Mouse (Mus musculus) hindbrain, embryonic 11.5 days (tissue): ENCODE results near the gene Paxbp1. TPM values are rescaled to one million over a fixed set of nuclear protein-coding genes. Genes with fewer than 3 reads are reported as not detected.
A peak's percentile ranks its signal among the peaks of the same experiment; 100 is the strongest.

Experiments used
- ATAC-seq: fragments of 200-750 bp; cut with Nextera tagmentation; 2 replicates; pipeline ENCODE4 v1.8.0; 2017; ENCODE audit warnings: mild to moderate bottlenecking, moderate TSS enrichment, moderate library complexity; ENCODE audit not compliant: low FRiP score
- DNase-seq: peaks from one replicate; pipeline ENCODE4 v3.0.0-alpha.2; 2015; ENCODE audit warnings: low spot score
- H3K27ac ChIP-seq: fragments of 300-500 bp; sonication (generic); 2 replicates; pipeline ENCODE4 v1.5.1; 2014; ENCODE audit warnings: mild to moderate bottlenecking, low read depth, low read length
- H3K27me3 ChIP-seq: fragments of 300-500 bp; sonication (generic); 2 replicates; pipeline ENCODE4 v1.6.1; 2014; ENCODE audit warnings: mild to moderate bottlenecking, low read length, moderate library complexity, mixed read lengths; ENCODE audit not compliant: control insufficient read depth, insufficient read depth
- H3K36me3 ChIP-seq: fragments of 300-500 bp; sonication (generic); 2 replicates; pipeline ENCODE4 v1.6.1; 2014; ENCODE audit warnings: mild to moderate bottlenecking, low read length, moderate library complexity, mixed read lengths; ENCODE audit not compliant: control insufficient read depth, insufficient read depth
- H3K4me1 ChIP-seq: fragments of 300-500 bp; sonication (generic); replicated peaks from 2 replicates; pipeline ENCODE4 v1.6.1; 2014; ENCODE audit warnings: low read length, mixed read lengths; ENCODE audit not compliant: control insufficient read depth, insufficient read depth
- H3K4me2 ChIP-seq: fragments of 300-500 bp; sonication (generic); replicated peaks from 2 replicates; pipeline ENCODE4 v1.6.1; 2014; ENCODE audit warnings: mild to moderate bottlenecking, low read depth, low read length
- H3K4me3 ChIP-seq: fragments of 300-500 bp; sonication (generic); 2 replicates; pipeline ENCODE4 v1.5.1; 2014; ENCODE audit warnings: low read depth, low read length
- H3K9ac ChIP-seq: fragments of 300-500 bp; sonication (generic); 2 replicates; pipeline ENCODE4 v1.6.1; 2014; ENCODE audit warnings: low read depth, low read length
- H3K9me3 ChIP-seq: fragments of 300-500 bp; sonication (generic); 2 replicates; pipeline ENCODE4 v1.6.1; 2016; ENCODE audit warnings: low read length; ENCODE audit not compliant: control insufficient read depth
- WGBS: fragments of 180-500 bp; shearing (Covaris S2); extraction: QIAGEN DNeasy Blood & Tissue Kit; methylation state at CpG from one replicate; pipeline ENCODE4 v1.1.7; 2014; 5-methylcytosine and 5-hydroxymethylcytosine counted together
- polyA plus RNA-seq: library from polyadenylated mRNA; unstranded; fragments of >200 nt; fragmentation: Nextera tagmentation; extraction: Ambion mirVana; gene quantifications from 2 replicates; pipeline ENCODE4 v1.2.1, GENCODE M21; 2014

The Paxbp1 gene
- 91.1 and 104 TPM in 2 replicates for polyA plus RNA-seq

DNA sequence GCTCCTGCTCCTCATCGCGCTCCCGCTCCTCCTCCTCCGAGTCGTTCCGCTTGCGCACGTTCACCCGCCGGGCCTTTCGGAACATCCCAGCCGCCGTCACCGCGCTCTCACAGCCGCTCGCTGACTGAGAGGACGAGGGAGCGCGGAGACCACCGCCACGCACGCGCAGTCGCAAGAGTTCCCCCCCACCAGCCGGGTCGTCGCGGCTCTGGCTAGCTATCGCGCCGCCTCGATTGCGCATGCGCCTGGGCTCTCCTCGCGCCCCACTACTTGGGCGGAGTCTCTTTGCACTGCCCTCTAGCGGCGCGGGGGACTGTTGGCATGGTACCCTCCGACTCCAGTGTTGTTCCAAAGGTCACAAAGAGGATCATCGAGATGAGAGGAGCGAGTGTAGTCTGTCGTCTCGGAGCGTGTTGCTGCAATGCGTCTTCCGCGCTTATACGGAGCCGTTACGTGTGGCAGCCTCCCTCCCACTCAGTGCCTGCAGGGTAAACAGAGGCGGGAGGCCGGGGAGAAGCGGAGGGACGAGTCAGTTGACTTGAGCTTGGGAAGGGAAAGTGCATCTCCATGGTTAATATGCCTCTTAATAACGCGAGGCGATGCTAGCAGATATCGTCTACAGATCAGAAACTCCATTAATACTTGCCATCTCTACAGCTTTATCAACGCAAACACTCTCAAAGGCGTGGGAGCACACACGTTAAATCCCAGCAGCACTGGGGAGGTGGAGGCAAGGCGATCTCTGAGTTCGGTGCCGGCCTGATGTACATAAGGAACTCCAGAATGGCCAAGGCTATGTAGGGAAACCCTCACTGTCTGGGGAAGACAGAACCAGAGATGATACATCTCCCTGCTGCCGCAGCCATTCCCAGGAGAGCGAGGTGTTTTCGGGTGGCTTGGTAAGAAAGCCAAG lies at the start of gene Paxbp1:
Gene Paxbp1, minus strand, starts transcription at position 274 of the 913 bp plus-strand sequence.
- WGBS = 2% methylated on average over 70 of the region's 70 CpGs
- no peaks in the 10 kb centered on the region for H3K4me1 ChIP-seq
- H3K4me2 ChIP-seq = peak within 1 kb of the TSS; percentile 68
- H3K9ac ChIP-seq = peak within 1 kb of the TSS; percentile 91
- H3K27ac ChIP-seq = peak within 1 kb of the TSS; percentile 92
- ATAC-seq (peak; percentile 97), DNase-seq (peak; percentile 100)
- no peaks in the 10 kb centered on the region for H3K9me3 ChIP-seq
- H3K36me3 ChIP-seq = no peaks in the 10 kb centered on the region
- H3K27me3 ChIP-seq = no peaks in the 10 kb centered on the region
- peak within 1 kb of the TSS; percentile 72 for H3K4me3 ChIP-seq

DNA sequence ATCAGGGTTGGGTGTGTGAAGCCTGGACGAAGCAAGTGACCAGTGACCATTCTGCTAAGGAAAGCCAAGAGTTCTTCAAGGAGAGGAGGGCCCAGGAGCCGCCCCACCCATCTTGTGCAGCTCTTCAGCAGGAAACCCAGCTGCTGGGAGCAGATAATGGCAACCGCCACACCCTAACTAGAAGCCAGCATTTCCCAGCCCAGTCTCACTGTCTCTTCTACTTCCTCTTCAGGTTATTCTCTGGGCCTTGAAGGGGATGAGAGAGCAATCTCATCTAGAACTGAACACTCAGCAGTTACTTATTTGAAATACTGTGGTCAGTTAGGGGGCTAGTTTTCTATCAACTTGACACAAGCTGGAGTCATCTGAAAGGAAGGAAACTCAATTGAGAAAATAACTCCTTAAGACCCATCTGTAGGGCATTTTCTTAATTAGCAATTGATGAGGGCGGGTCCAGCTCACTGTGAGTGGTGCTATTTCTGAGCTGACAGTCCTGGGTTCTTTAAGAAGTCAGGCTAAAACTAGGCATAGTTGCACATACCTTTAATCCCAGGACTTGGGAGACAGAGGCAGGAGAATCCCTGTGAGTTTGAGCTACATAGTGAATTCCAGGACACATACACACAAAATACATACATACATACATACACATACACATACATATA lies 42.4 kb upstream of the Paxbp1 start:
- Histone ChIP-seq H3K36me3 (no peaks in the 10 kb centered on the region), H3K4me3 (no peak overlapping the region), H3K4me1 (no peaks in the 10 kb centered on the region), H3K27ac (no peak overlapping the region), H3K9me3 (no peaks in the 10 kb centered on the region), H3K27me3 (peaks cover 10% of the 10 kb centered on the region; the same call in 1 of the 2 replicates), H3K4me2 (no peak overlapping the region), H3K9ac (no peak overlapping the region)
- 76% methylated on average over 4 of the region's 4 CpGs for WGBS
- DNase-seq (no peak), ATAC-seq (no peak)

GRCm38 (mm10) chr16:91085239-91085825 lies 41.0 kb upstream of the Paxbp1 start:
- no peaks in the 10 kb centered on the region for H3K9me3 ChIP-seq
- no peak overlapping the region for H3K27ac ChIP-seq
- no peak overlapping the region for H3K4me3 ChIP-seq
- peaks cover 10% of the 10 kb centered on the region; the same call in 1 of the 2 replicates for H3K27me3 ChIP-seq
- H3K4me2 ChIP-seq = no peak overlapping the region
- 66% methylated on average over 17 of the region's 17 CpGs for WGBS
- ATAC-seq (no peak), DNase-seq (no peak)
- H3K4me1 ChIP-seq = no peaks in the 10 kb centered on the region
- no peak overlapping the region for H3K9ac ChIP-seq
- H3K36me3 ChIP-seq = no peaks in the 10 kb centered on the region

DNA sequence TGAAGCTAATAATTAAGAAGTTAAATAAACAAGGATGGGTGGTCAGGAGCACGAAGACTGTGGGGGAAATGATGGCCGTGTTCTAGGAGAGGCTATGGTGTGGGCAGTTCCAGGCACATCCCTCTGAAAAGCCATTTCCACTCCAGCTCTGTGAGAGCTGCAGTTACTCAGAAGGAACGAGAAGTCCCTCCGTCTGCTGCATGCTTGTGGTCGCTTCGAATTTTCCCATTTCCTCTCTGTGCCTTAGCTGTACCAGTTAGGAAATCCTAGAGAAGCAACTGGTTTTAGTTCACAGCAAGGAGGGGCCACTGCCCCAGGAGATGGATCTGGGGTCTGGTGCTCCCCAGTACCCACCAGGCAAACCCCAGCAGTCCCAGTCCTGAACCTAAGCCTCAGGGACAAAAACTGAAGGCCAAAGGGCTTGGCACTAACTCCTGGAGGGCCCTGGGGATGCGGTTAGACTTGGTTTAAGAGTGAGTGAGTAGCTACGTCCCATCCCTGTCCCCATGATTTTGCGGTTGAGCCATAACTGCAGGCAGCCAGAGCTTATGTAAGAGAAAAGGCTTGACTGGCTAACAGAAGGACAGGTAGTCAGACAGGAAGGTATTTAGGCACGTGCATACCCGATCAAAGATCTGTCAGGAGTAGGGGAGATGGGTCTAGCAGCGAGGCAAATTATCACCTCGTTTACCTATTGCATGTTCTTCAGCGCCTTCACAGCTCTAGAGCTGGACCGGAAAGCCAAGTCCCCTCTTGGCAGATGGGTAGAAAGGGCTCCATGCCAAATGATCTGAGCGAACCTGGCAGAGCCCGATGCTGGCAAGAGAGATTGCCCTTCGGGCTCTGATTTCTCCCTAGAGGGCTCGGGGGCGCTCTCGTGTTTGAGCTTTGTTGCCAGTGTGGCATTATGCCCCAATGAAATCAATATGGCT lies 40.2 kb upstream of the Paxbp1 start:
- 93% methylated on average over 21 of the region's 21 CpGs for WGBS
- ATAC-seq (no peak), DNase-seq (no peak)
- Histone ChIP-seq H3K9me3 (no peaks in the 10 kb centered on the region), H3K4me2 (no peak overlapping the region), H3K27me3 (peaks cover 10% of the 10 kb centered on the region; the same call in 1 of the 2 replicates), H3K4me1 (no peaks in the 10 kb centered on the region), H3K36me3 (no peaks in the 10 kb centered on the region), H3K9ac (no peak overlapping the region), H3K27ac (no peak overlapping the region), H3K4me3 (no peak overlapping the region)

DNA sequence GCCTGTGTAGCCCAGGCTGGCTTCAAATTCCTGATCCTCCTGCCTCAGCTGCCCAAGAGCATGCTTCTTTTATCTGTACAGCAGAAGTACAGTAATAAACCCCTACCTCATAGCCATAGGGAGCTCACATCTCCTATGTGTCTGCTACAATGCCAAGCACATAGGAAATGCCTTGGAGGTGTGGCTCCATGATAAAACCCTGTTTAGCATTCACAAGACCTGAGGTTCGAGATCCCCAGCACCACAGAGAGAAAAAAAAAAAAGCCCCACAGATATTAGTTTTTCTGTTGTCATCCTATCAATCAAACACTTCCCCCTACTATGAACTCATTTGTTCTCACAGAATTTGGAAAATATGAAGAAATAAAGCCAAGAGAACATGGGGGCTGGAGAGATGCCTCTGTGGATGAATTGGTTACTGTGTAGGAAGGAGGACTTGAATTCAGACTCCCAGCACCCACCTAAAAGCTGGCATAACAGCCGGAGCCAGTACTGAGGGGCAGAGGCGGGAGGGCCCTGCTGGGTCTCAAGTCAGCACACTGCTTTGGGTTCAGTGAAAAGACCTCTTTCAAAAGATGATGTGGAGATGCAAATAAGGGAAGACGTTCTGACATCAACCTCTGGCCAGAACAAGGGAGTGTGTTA lies 38.8 kb upstream of the Paxbp1 start:
- Histone ChIP-seq H3K27ac (no peak overlapping the region), H3K4me1 (no peaks in the 10 kb centered on the region), H3K36me3 (no peaks in the 10 kb centered on the region), H3K9me3 (no peaks in the 10 kb centered on the region), H3K4me2 (no peak overlapping the region), H3K4me3 (no peak overlapping the region), H3K27me3 (peaks cover 10% of the 10 kb centered on the region; the same call in 1 of the 2 replicates), H3K9ac (no peak overlapping the region)
- DNase-seq = no peak
- ATAC-seq = no peak
- WGBS = 59% methylated on average over 4 of the region's 4 CpGs

- Histone ChIP-seq H3K4me1 (no peaks in the 10 kb centered on the region), H3K27ac (no peak overlapping the region), H3K4me2 (no peak overlapping the region), H3K36me3 (no peaks in the 10 kb centered on the region), H3K4me3 (no peak overlapping the region), H3K9me3 (no peaks in the 10 kb centered on the region), H3K9ac (no peak overlapping the region), H3K27me3 (peaks cover 10% of the 10 kb centered on the region; the same call in 1 of the 2 replicates)
- WGBS = 26% methylated on average over 9 of the region's 12 CpGs
- ATAC-seq (no peak), DNase-seq (peak; percentile 85)
These were observed 37.2 kb upstream of the Paxbp1 start for GRCm38 (mm10) chr16:91081508-91081907.

DNA sequence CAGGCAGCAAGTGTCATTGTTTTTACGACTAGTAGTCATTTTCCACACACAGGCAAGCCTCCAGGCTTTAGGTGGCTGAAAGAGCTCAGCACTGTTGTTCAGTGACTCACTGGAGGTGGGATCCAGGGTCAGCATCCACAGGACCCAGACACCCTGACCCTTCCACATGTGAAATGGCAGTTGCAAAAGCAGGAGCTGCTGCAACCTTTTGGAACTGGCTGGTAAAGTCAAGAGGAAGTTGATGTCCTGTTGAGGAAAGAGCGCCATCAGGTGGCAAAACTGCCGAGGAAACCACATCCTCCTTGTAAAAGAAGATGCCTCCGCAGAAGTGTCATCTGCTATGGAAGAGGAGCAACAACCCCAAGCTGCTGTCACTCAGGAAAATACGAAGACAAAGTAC lies 31.8 kb upstream of the Paxbp1 start:
- H3K4me3 ChIP-seq = no peak overlapping the region
- no peak overlapping the region for H3K4me2 ChIP-seq
- ATAC-seq (no peak), DNase-seq (no peak)
- no peaks in the 10 kb centered on the region for H3K27me3 ChIP-seq
- WGBS = 76% methylated on average over 5 of the region's 5 CpGs
- no peak overlapping the region for H3K27ac ChIP-seq
- H3K4me1 ChIP-seq = no peaks in the 10 kb centered on the region
- no peak overlapping the region for H3K9ac ChIP-seq
- no peaks in the 10 kb centered on the region for H3K9me3 ChIP-seq
- H3K36me3 ChIP-seq = no peaks in the 10 kb centered on the region
